Mouse (Mus musculus): ENCODE measurements at regions not wholly inside any gene's neighbourhood (a gene's known extent, or its start where the extent isn't known, plus 50 kb on each side); places are given as distances from the start of the nearest gene placed in this dataset.

DNA sequence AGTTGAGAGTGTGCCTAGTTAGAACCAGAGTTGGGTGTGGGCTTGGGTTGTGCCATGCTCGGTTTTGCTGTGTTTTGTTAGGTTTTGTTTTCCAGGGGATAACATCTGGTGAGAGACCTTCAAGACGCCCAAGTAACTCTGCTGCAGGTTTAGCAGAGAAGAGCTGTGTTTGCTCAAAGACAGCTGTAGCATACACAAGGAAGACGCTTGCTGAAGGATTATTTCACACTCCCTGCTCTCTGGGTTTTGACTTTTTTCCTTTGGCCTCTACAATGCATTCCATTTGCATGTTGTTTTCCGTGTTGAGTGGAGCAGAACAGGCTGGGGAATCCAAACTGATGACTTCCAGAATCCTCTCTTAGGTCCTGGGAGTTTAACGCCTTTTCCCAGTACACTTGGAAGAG is 170.8 kb downstream of the Kctd12 start:
- no peak overlapping the region for H3K9ac ChIP-seq
- no peaks in the 10 kb centered on the region for H3K36me3 ChIP-seq
- peak; percentile 82; the same call in 1 of the 2 replicates for ATAC-seq
- no peaks in the 10 kb centered on the region for H3K9me3 ChIP-seq
- no peak overlapping the region for H3K4me3 ChIP-seq (replicated peaks)
- H3K27me3 ChIP-seq (replicated peaks), result no peaks in the 10 kb centered on the region
- H3K4me1 ChIP-seq (replicated peaks), result 0 out of 2 replicates have a peak, but pooled peaks cover 2% of the 10 kb centered on the region
- peak overlapping the region; percentile 79 for H3K27ac ChIP-seq
- 26% methylated on average over 5 of the region's 5 CpGs for WGBS
- H3K4me2 ChIP-seq (replicated peaks), result no peak overlapping the region

DNA sequence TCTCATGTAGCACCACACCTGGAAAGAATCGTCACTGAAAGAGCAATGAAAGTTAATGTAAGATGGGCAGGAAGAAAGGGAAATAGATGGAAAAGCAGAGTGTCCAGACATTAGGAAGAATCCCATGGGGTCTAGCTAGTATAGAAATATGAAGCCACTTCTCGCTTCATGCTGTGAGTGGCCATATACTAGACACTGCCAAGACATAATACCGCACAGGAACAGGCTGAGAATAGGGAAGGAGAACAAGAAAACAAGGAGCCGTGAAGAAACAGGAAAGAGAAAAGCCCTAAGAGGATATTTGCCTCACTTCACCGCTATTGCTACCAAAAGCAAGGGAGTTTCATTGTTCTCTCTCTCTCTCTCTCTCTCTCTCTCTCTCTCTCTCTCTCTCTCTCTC is 171.4 kb downstream of the Kctd12 start:
- Histone ChIP-seq H3K4me3 (replicated peaks) (no peak overlapping the region), H3K27ac (peak overlapping the region; percentile 79; the same call in 1 of the 2 replicates), H3K36me3 (no peaks in the 10 kb centered on the region), H3K4me2 (replicated peaks) (no peak overlapping the region), H3K9me3 (no peaks in the 10 kb centered on the region), H3K4me1 (replicated peaks) (0 out of 2 replicates have a peak, but pooled peaks cover 2% of the 10 kb centered on the region), H3K9ac (no peak overlapping the region), H3K27me3 (replicated peaks) (no peaks in the 10 kb centered on the region)
- WGBS, result 50% methylated on average over 5 of the region's 5 CpGs
- ATAC-seq, result no peak

DNA sequence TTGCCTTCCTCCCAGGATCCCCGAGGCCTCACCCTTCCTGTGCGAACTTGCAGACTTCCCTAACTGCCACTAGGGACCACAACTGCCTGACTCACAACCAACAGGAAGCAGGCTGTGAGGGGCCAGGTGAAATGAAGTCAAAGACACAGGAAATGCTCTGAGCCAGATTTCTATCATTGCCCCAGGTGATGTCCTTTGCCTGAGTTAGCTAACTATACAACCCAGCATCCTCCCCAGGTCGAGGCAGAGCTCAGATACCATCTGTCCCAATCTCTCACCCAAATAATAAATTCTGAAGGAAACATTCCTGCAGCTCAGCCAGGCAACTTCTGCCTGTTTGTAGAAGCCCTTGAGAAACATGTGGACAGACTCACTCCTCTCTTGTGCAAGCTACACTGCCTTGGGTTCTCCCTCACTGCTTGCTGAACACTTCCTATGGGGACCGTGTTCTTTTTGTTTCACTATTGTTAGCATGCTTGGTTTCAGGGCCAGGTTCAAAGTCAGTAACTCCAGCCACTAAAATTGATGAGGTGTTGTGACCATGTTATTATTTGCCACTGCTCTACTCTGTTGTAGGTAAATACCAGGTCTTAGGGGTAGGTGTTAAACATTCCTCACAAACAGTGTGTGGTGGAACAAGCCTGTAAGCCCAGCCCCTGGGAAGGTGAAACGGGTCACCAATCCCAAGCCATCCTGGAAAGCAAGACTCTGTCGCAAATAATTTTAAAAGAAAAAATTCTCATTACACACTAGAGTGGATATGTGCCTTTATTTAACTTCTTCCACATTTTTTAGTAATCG is 172.1 kb downstream of the Kctd12 start:
- Histone ChIP-seq H3K4me1 (replicated peaks) (0 out of 2 replicates have a peak, but pooled peaks cover 2% of the 10 kb centered on the region), H3K27ac (no peak overlapping the region), H3K27me3 (replicated peaks) (no peaks in the 10 kb centered on the region), H3K4me3 (replicated peaks) (no peak overlapping the region), H3K4me2 (replicated peaks) (no peak overlapping the region), H3K36me3 (no peaks in the 10 kb centered on the region), H3K9me3 (no peaks in the 10 kb centered on the region), H3K9ac (no peak overlapping the region)
- ATAC-seq, result no peak
- WGBS, result 50% methylated on average over 7 of the region's 7 CpGs

DNA sequence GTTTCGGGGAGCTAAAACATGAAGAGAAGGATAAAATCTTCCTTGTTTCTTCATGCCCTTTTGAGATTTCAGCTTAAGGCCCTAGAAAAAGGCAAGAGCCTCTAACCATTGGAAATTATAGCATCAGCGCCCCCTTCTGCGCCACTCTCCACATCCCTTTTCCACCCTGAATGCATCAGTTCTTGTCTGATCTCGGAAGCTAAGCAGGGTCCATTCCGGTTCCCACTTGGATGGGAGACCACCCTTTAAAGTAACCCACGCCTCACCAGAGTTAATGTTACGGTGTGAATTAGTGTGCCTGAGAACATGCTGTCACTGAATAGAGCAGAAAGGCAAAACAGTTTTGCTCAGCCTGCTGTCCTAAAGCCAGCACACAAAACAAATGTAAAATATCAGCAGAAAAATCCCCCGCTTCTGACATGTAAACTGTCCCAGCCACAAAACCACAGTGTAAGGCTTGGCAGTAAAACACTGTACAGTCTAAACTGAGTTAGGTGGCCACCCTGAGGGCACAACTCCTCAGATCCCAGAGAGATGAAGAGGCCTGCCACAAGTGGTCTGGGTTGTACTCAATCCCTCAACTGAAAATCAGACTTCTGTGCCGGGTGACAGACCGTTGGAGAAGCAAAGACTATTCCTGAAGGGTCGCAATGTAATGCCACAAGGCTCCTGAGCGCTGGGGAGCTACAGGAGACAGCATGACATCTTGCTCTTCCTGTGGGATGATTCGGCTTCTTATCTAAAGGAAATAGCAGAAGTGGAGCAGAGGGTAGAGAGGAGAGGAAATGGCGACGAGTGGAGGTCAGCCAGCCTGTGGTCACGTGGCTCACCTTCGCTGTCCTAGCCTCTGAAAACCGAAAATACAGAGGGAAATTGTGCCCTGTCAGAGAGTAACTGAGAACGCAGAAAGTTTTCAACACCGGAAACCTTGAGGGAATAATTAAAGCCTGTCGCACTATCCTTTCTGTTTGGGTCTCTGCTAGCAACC is 176.2 kb downstream of the Kctd12 start:
- no peak overlapping the region for H3K9ac ChIP-seq
- H3K27me3 ChIP-seq (replicated peaks), result no peaks in the 10 kb centered on the region
- 0 out of 2 replicates have a peak overlapping the region, but pooled peaks have one; percentile 17 for H3K4me2 ChIP-seq (replicated peaks)
- WGBS, result 52% methylated on average over 21 of the region's 21 CpGs
- peak overlapping the region; percentile 58 for H3K27ac ChIP-seq
- H3K36me3 ChIP-seq, result no peaks in the 10 kb centered on the region
- no peak overlapping the region for H3K4me3 ChIP-seq (replicated peaks)
- H3K4me1 ChIP-seq (replicated peaks), result 0 out of 2 replicates have a peak, but pooled peaks cover 2% of the 10 kb centered on the region
- ATAC-seq, result no peak
- H3K9me3 ChIP-seq, result no peaks in the 10 kb centered on the region

DNA sequence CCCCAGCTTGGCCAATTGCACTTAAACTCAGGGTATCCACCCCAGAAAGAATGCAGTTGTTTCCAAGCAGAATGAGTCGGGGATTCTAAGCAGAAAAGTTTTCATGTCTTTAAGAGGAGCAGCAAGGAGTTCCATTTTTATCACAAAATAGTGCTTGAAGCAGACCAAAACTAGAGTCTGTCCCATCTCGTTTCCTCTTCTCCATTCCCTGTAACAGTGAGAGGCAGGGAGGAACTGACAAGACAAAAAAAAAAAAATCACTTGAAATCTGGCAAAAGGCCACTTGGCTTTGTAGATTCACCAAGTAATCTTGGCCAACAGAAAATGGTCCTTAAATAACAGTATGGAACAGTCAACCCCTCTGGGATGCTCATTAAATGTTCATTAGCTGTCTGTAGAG is 186.8 kb downstream of the Kctd12 start:
- WGBS, result 61% methylated on average over 2 of the region's 2 CpGs
- no peak for ATAC-seq
- Histone ChIP-seq H3K4me3 (replicated peaks) (no peak overlapping the region), H3K36me3 (no peaks in the 10 kb centered on the region), H3K27ac (no peak overlapping the region), H3K27me3 (replicated peaks) (no peaks in the 10 kb centered on the region), H3K9ac (no peak overlapping the region), H3K4me2 (replicated peaks) (no peak overlapping the region), H3K9me3 (no peaks in the 10 kb centered on the region), H3K4me1 (replicated peaks) (no peaks in the 10 kb centered on the region)

DNA sequence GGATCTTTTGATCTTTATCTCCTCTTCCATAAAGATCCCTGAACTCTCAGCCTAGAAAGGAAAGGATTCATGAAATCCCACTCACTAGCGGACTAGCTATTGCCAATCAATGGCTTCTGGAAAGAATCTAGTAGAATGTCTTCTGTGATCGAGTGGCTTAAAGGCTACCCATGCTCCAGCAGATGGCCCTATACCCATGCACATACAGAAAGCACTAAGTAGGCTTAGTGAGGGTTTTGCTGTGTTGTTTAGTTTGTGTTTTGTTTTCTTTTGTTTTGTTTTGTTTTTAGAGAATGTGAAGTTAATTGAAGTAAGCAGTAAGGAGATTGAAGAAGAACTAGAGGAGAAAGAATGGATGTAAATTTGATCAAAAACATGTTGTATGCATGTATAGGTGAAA is 187.5 kb downstream of the Kctd12 start:
- no peak overlapping the region for H3K9ac ChIP-seq
- no peaks in the 10 kb centered on the region for H3K27me3 ChIP-seq (replicated peaks)
- H3K4me1 ChIP-seq (replicated peaks), result no peaks in the 10 kb centered on the region
- H3K4me2 ChIP-seq (replicated peaks), result no peak overlapping the region
- H3K9me3 ChIP-seq, result no peaks in the 10 kb centered on the region
- no peaks in the 10 kb centered on the region for H3K36me3 ChIP-seq
- no peak overlapping the region for H3K27ac ChIP-seq
- 87% methylated on average over 2 of the region's 2 CpGs for WGBS
- no peak overlapping the region for H3K4me3 ChIP-seq (replicated peaks)
- no peak for ATAC-seq

DNA sequence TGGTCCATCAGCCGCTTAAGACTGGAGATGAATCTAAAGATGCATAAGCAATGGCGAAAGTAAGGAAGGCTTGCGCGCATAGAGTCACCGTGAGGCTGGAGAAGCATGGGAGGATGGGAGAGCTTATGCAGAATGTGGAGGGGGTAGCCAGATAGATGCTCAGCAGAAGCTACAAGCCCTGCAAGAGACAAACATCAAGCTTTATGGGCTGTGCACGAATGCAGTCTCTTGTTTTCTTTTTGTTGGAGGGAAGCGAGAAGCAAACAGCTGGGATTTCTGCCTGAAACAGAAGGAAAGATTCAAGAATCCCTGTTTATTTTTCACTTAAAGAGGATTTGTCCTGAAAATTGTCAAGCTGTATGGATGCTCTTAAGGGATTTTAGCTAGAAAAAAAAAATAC is 188.7 kb downstream of the Kctd12 start:
- Histone ChIP-seq H3K4me3 (replicated peaks) (no peak overlapping the region), H3K9ac (no peak overlapping the region), H3K36me3 (no peaks in the 10 kb centered on the region), H3K9me3 (no peaks in the 10 kb centered on the region), H3K27me3 (replicated peaks) (no peaks in the 10 kb centered on the region), H3K4me1 (replicated peaks) (no peaks in the 10 kb centered on the region), H3K4me2 (replicated peaks) (no peak overlapping the region), H3K27ac (no peak overlapping the region)
- WGBS, result 77% methylated on average over 7 of the region's 7 CpGs
- 0 out of 2 replicates have a peak, but pooled peaks have one; percentile 12 for ATAC-seq

DNA sequence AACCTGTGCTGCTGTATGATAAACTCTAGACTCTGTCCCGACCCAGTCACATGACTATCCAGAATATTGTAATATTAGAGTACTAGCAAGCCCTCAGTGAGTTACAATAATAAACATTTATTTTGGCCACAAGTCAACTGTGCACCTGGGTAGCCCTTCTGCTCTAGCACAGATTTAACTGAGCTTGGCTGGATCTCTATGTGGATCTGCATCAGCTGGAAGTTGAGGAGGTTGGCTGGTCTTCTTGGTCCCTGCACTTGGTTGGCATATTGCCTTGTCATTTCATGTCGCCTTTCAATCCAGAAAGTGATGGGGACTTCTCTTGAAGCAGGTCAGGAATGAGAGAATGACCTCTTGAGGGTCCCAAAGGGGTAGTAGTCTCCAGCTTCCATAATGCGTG is 191.5 kb downstream of the Kctd12 start:
- Histone ChIP-seq H3K4me2 (replicated peaks) (no peak overlapping the region), H3K9ac (no peak overlapping the region), H3K4me3 (replicated peaks) (no peak overlapping the region), H3K9me3 (no peaks in the 10 kb centered on the region), H3K36me3 (no peaks in the 10 kb centered on the region), H3K4me1 (replicated peaks) (no peaks in the 10 kb centered on the region), H3K27me3 (replicated peaks) (no peaks in the 10 kb centered on the region), H3K27ac (no peak overlapping the region)
- 82% methylated on average over 3 of the region's 3 CpGs for WGBS
- no peak for ATAC-seq

DNA sequence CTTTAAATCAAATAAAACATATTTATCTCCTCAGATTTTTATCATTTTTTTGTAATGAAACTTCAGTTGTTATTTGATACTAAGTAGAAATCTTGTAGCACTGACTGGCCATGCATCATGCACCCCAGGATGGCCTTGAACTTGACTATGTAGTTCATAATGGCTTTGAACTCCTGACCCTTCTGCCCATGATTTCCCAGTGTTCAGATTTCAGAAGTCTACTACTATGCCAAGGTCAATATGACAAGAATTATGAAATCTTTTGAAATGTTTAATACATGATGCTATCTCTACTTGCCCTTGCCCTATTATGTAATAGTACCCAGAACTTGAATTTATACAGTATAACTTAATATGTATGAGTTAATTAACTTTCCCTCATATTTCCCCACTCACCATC is 200.2 kb downstream of the Kctd12 start:
- no peak overlapping the region for H3K27ac ChIP-seq
- no peaks in the 10 kb centered on the region for H3K36me3 ChIP-seq
- no peaks in the 10 kb centered on the region for H3K27me3 ChIP-seq (replicated peaks)

DNA sequence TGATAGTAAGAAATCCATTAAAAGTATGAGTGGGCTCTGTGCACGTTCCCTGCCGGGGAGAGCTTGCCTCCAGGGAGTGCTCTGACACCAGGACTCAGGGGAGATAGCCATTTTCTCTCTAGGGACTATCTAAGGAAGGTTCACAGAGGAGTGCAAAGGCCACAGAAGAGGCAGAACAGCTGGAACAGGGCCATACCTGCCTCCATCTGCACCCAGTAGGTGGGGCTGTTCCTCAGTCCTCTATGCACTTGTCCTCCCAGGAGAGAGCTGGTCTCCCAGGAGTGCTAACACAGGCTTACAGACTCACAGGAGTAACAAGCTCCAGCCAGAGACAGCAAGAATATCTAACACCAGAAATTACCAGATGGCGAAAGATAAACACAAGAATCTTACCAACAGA is 212.7 kb downstream of the Kctd12 start:
- H3K36me3 ChIP-seq, result no peaks in the 10 kb centered on the region
- H3K27ac ChIP-seq, result no peak overlapping the region
- ATAC-seq, result 0 out of 2 replicates have a peak, but pooled peaks have one; percentile 31
- H3K4me2 ChIP-seq (replicated peaks), result no peak overlapping the region
- H3K27me3 ChIP-seq (replicated peaks), result no peaks in the 10 kb centered on the region
- WGBS, result 57% methylated on average over 3 of the region's 3 CpGs
- no peaks in the 10 kb centered on the region for H3K9me3 ChIP-seq
- no peak overlapping the region for H3K9ac ChIP-seq
- no peak overlapping the region for H3K4me3 ChIP-seq (replicated peaks)
- H3K4me1 ChIP-seq (replicated peaks), result no peaks in the 10 kb centered on the region

More for the DNA sequence above, 200.2 kb downstream of the Kctd12 start:
- H3K4me1 ChIP-seq (replicated peaks), result no peaks in the 10 kb centered on the region
- H3K4me2 ChIP-seq (replicated peaks), result no peak overlapping the region
- no peak overlapping the region for H3K4me3 ChIP-seq (replicated peaks)
- H3K9me3 ChIP-seq, result no peaks in the 10 kb centered on the region
- ATAC-seq, result no peak
- H3K9ac ChIP-seq, result no peak overlapping the region

DNA sequence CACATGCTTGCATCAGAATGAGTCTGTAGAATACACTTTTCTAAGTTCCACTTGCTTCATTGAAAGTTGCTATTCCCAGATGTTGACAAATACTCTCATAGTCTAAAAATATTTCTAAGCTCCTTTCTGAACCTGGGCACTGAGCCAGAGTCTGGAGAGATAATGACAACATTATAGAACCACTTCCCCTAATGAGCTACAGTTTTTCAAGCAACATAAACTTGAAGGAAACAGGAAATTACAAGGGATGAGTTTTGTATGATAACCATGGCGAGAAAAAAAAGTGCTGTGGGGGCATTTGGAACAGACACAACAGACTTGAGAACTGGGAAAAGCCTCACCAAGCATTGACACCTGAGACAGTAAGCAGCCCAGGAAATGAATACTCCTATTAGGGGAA is 233.8 kb downstream of the Kctd12 start:
- H3K4me1 ChIP-seq (replicated peaks), result no peaks in the 10 kb centered on the region
- no peaks in the 10 kb centered on the region for H3K36me3 ChIP-seq
- no peaks in the 10 kb centered on the region for H3K27me3 ChIP-seq (replicated peaks)
- no peaks in the 10 kb centered on the region for H3K9me3 ChIP-seq
- no peak overlapping the region for H3K4me3 ChIP-seq (replicated peaks)
- no peak overlapping the region for H3K27ac ChIP-seq
- H3K9ac ChIP-seq, result no peak overlapping the region
- ATAC-seq, result no peak
- WGBS, result 39% methylated on average over 1 of the region's 1 CpGs
- no peak overlapping the region for H3K4me2 ChIP-seq (replicated peaks)

DNA sequence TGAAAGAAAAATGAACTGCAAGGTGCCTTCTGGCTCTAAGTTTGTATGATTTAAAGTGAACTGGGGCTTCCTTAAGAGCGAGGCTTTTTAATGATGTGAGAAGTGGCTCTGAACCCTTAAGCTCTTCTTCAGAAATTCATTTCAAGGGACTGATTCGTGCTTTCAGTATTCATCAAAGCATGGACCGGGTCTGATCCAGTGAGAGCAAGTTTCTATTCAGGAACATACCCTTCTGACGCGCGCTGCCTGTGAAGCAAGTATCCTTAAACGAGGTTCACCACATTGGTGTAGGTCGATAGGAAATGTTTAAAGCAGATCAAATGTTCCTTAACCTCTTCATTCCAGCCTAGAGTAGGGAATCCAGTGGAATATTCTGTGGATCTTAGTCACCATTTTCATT is 240.1 kb downstream of the Kctd12 start:
- H3K27ac ChIP-seq, result no peak overlapping the region
- H3K9me3 ChIP-seq, result no peaks in the 10 kb centered on the region
- ATAC-seq, result no peak
- H3K9ac ChIP-seq, result no peak overlapping the region
- no peak overlapping the region for H3K4me3 ChIP-seq (replicated peaks)
- H3K4me2 ChIP-seq (replicated peaks), result no peak overlapping the region
- H3K4me1 ChIP-seq (replicated peaks), result no peaks in the 10 kb centered on the region
- WGBS, result 88% methylated on average over 8 of the region's 8 CpGs
- H3K36me3 ChIP-seq, result no peaks in the 10 kb centered on the region
- no peaks in the 10 kb centered on the region for H3K27me3 ChIP-seq (replicated peaks)

All from intestine, embryonic 15.5 days (tissue).